Mouse (Mus musculus) embryonic facial prominence, embryonic 13.5 days (tissue): ENCODE results near the gene Fam24b. TPM values are rescaled to one million over a fixed set of nuclear protein-coding genes. Genes with fewer than 3 reads are reported as not detected.

Experiments
- ATAC-seq: fragments of 200-750 bp; cut with Nextera tagmentation; 2 replicates; pipeline ENCODE4 v1.8.0; 2017; ENCODE audit warnings: low read depth; ENCODE audit not compliant: insufficient number of reproducible peaks, insufficient read depth, low FRiP score, low TSS enrichment
- H3K27ac ChIP-seq: fragments of 300-500 bp; sonication (generic); 2 replicates; pipeline ENCODE4 v1.5.1; 2015; ENCODE audit warnings: moderate library complexity, mild to moderate bottlenecking, inconsistent platforms
- H3K27me3 ChIP-seq: fragments of 300-500 bp; sonication (generic); 2 replicates; pipeline ENCODE4 v1.6.1; 2015; ENCODE audit warnings: mild to moderate bottlenecking, inconsistent platforms
- H3K36me3 ChIP-seq: fragments of 300-500 bp; sonication (generic); 2 replicates; pipeline ENCODE4 v1.6.1; 2015; ENCODE audit warnings: mild to moderate bottlenecking, inconsistent platforms
- H3K4me1 ChIP-seq: fragments of 300-500 bp; sonication (generic); 2 replicates; pipeline ENCODE4 v1.6.1; 2015; ENCODE audit warnings: inconsistent platforms
- H3K4me2 ChIP-seq: fragments of 300-500 bp; sonication (generic); 2 replicates; pipeline ENCODE4 v1.6.1; 2015; ENCODE audit warnings: moderate library complexity, mild to moderate bottlenecking, inconsistent platforms
- H3K4me3 ChIP-seq: fragments of 300-500 bp; sonication (generic); 2 replicates; pipeline ENCODE4 v1.5.1; 2015; ENCODE audit warnings: mild to moderate bottlenecking, inconsistent platforms
- H3K9ac ChIP-seq: fragments of 300-500 bp; sonication (generic); 2 replicates; pipeline ENCODE4 v1.6.1; 2015; ENCODE audit warnings: mild to moderate bottlenecking, inconsistent platforms
- H3K9me3 ChIP-seq: fragments of 300-500 bp; sonication (generic); 2 replicates; pipeline ENCODE4 v1.6.1; 2016; ENCODE audit warnings: inconsistent platforms
- WGBS: fragments of 180-500 bp; shearing (Covaris S2); methylation state at CpG from one replicate; pipeline ENCODE4 v1.1.7; 2015; ENCODE audit warnings: mixed read lengths; 5-methylcytosine and 5-hydroxymethylcytosine counted together
- polyA plus RNA-seq: library from polyadenylated mRNA; unstranded; fragments of >200 nt; fragmentation: Nextera tagmentation; extraction: Ambion mirVana; gene quantifications from 2 replicates; pipeline ENCODE4 v1.2.1, GENCODE M21; 2015

Gene Fam24b
- polyA plus RNA-seq, 1 experiment from 2014 or later = not detected

DNA sequence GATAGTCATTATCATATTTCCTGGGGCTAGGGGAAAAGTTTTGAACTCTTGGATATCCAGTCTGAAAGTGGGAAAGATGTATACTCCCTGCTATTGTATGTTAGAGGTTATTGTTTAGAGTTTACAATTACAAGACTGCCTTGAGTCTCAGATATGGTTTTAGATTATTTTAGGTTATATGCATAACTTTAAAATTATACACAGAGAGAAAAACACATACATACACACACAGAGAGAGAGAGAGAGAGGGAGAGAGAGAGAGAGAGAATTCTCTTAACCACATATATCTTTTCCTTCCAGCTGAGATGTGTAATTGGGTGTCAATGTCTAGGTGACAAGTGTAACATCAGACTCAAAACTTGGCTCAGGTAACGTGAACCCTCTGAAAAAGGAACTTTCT, 4.2 kb upstream of the Fam24b start, which contains the start of gene Fam24a:
Gene Fam24a (plus strand): TSS at position 301 of the 400 bp plus-strand sequence.
- no peak for ATAC-seq
- WGBS = 50% methylated on average over 1 of the region's 1 CpGs
- Histone ChIP-seq H3K4me3 (no peak within 1 kb of the TSS), H3K27ac (no peak within 1 kb of the TSS), H3K9ac (no peak within 1 kb of the TSS), H3K9me3 (no peaks in the 10 kb centered on the region), H3K36me3 (no peaks in the 10 kb centered on the region), H3K4me2 (no peak within 1 kb of the TSS), H3K27me3 (no peaks in the 10 kb centered on the region), H3K4me1 (no peaks in the 10 kb centered on the region)

DNA sequence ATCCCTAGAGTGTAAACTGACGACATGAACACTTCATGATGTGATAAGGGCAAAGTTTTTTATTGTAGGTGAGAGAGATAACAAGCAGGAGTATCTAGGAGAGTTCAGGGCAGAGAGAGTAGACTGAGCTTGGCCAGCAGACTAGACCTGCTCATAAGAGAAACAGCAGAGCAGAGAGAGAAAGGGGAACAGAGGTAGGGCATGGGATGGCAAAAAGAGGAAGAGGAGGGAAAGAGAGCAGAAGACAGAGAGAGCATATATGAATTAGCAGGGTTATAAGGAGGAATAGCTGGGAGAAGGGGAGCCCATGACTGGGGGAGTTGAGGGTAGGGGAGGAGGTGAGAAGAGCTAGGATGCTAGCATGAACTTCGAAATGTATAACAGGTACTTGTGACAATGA, 2.4 kb upstream of the Fam24b start:
- Histone ChIP-seq H3K4me1 (no peaks in the 10 kb centered on the region), H3K9me3 (no peaks in the 10 kb centered on the region), H3K27me3 (no peaks in the 10 kb centered on the region), H3K4me2 (no peak overlapping the region), H3K36me3 (no peaks in the 10 kb centered on the region), H3K27ac (no peak overlapping the region), H3K9ac (no peak overlapping the region), H3K4me3 (no peak overlapping the region)
- no peak for ATAC-seq
- WGBS = 80% methylated on average over 2 of the region's 2 CpGs

GRCm38 (mm10) chr7:131327054-131327453, 2.3 kb downstream of the Fam24b start:
- Histone ChIP-seq H3K9ac (no peak overlapping the region), H3K4me3 (no peak overlapping the region), H3K27me3 (no peaks in the 10 kb centered on the region), H3K4me1 (no peaks in the 10 kb centered on the region), H3K27ac (no peak overlapping the region), H3K9me3 (no peaks in the 10 kb centered on the region), H3K36me3 (no peaks in the 10 kb centered on the region), H3K4me2 (no peak overlapping the region)
- WGBS = 86% methylated on average over 5 of the region's 5 CpGs
- no peak for ATAC-seq

- no peak within 1 kb of the TSS for H3K9ac ChIP-seq
- H3K4me1 ChIP-seq = no peaks in the 10 kb centered on the region
- H3K36me3 ChIP-seq = no peaks in the 10 kb centered on the region
- 68% methylated on average over 2 of the region's 2 CpGs for WGBS
- H3K4me2 ChIP-seq = no peak within 1 kb of the TSS
- ATAC-seq = no peak
- H3K4me3 ChIP-seq = no peak within 1 kb of the TSS
- H3K9me3 ChIP-seq = no peaks in the 10 kb centered on the region
- H3K27ac ChIP-seq = no peak within 1 kb of the TSS
- H3K27me3 ChIP-seq = no peaks in the 10 kb centered on the region
Measured at GRCm38 (mm10) chr7:131322192-131322591, 7.1 kb downstream of the Fam24b start, which contains the start of gene Cuzd1. Gene Cuzd1 (minus strand): TSS chr7:131322292.

- Histone ChIP-seq H3K4me1 (no peaks in the 10 kb centered on the region), H3K27me3 (no peaks in the 10 kb centered on the region), H3K4me2 (no peak overlapping the region), H3K9me3 (no peaks in the 10 kb centered on the region), H3K36me3 (no peaks in the 10 kb centered on the region), H3K27ac (no peak overlapping the region), H3K4me3 (no peak overlapping the region), H3K9ac (no peak overlapping the region)
- no peak for ATAC-seq
- WGBS = 54% methylated on average over 6 of the region's 7 CpGs
Measured at GRCm38 (mm10) chr7:131318340-131318739, 11.0 kb downstream of the Fam24b start.

DNA sequence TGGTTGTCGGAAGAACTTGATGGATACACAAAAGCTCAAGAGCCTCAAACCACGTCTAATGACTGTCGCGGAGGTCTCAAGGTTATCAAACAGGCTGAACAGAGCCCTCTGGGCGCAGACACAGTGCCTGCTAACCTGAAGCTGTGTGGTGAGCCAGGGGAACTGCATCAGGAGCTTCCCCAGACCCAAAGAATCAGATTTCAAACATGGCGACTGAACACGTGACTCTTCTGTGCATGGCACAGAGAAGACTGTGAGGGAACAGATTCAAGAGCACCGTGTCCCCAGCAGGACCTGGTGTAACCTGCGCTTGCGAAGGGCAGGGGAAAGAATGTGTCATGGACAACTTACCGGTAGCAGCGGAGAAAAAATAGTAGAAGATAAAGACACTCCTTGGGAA, 11.7 kb downstream of the Fam24b start:
- H3K4me1 ChIP-seq = no peaks in the 10 kb centered on the region
- H3K27me3 ChIP-seq = no peaks in the 10 kb centered on the region
- ATAC-seq = no peak
- no peak overlapping the region for H3K27ac ChIP-seq
- H3K4me2 ChIP-seq = no peak overlapping the region
- H3K9ac ChIP-seq = no peak overlapping the region
- no peak overlapping the region for H3K4me3 ChIP-seq
- 67% methylated on average over 12 of the region's 12 CpGs for WGBS
- no peaks in the 10 kb centered on the region for H3K36me3 ChIP-seq
- no peaks in the 10 kb centered on the region for H3K9me3 ChIP-seq

- Histone ChIP-seq H3K4me1 (0 out of 2 replicates have a peak, but pooled peaks cover 2% of the 10 kb centered on the region), H3K4me3 (no peak overlapping the region), H3K4me2 (no peak overlapping the region), H3K9me3 (no peaks in the 10 kb centered on the region), H3K27ac (no peak overlapping the region), H3K36me3 (no peaks in the 10 kb centered on the region), H3K27me3 (no peaks in the 10 kb centered on the region), H3K9ac (no peak overlapping the region)
- ATAC-seq = no peak
- 64% methylated on average over 7 of the region's 7 CpGs for WGBS
Measured at GRCm38 (mm10) chr7:131314493-131314892, 14.8 kb downstream of the Fam24b start.

DNA sequence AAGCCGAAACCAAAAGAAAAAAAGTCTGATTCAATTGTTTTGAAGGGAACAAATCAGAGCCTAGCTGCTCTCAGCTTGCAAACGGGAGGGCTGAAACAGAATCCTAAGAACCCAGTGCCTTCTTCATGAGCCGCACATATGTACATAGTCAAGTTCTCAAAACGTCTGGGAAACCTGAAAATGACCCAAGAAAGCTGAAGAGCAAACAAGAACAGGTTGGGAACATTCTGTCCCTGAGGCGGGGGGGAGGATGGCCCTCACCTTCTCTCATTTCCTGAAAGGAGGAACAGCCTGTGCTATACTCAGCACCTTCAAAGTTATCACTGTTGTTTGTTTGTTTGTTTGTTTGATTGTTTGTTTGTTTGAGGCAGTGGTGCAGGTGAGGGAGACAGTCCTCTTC, 22.6 kb downstream of the Fam24b start:
- no peaks in the 10 kb centered on the region for H3K27me3 ChIP-seq
- H3K4me1 ChIP-seq = no peaks in the 10 kb centered on the region
- H3K4me3 ChIP-seq = no peak overlapping the region
- H3K9me3 ChIP-seq = no peaks in the 10 kb centered on the region
- no peak for ATAC-seq
- H3K4me2 ChIP-seq = no peak overlapping the region
- H3K27ac ChIP-seq = no peak overlapping the region
- H3K36me3 ChIP-seq = no peaks in the 10 kb centered on the region
- no peak overlapping the region for H3K9ac ChIP-seq
- 74% methylated on average over 5 of the region's 5 CpGs for WGBS

DNA sequence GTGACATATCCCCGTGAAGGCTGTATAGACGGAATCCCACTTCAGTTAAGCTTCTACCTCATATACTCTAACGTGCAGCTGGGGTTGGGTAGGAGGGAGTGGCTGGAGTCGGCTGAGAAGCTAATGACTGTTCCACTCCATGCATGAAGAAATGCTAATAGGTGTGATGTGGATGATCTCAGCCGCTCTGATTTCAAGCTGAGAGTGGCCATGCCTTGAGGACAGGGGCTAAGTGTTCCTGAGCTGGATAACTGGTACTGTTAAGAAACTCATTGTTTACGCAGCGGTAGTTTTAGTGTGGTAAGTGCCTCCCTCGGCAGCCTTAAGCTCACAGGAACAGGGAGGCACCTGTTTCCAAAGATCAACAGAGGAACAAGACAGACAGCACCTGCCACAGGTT, 26.0 kb downstream of the Fam24b start:
- ATAC-seq = no peak
- H3K27ac ChIP-seq = no peak overlapping the region
- no peak overlapping the region for H3K9ac ChIP-seq
- no peaks in the 10 kb centered on the region for H3K9me3 ChIP-seq
- no peaks in the 10 kb centered on the region for H3K36me3 ChIP-seq
- H3K4me2 ChIP-seq = no peak overlapping the region
- H3K4me1 ChIP-seq = no peaks in the 10 kb centered on the region
- no peaks in the 10 kb centered on the region for H3K27me3 ChIP-seq
- no peak overlapping the region for H3K4me3 ChIP-seq
- WGBS = 74% methylated on average over 8 of the region's 8 CpGs

DNA sequence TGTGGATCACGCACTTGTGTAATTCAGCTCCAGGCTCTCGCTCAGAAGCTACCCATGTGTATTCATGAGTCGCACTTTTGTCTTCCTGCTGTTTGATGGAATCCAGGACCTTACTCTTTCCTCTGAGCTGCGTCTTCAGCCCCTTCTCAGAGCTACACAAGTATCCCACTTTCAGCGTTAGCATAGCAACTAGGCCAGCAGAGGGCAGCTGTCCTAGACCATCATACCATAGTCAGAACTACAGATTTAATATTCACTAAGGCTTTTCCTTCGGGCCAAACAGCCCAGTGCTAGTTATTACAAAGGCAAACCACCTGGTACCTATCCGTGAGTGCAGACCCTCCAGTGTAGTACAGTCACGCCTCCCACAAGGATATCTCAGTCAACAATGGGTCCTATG, 32.2 kb downstream of the Fam24b start:
- Histone ChIP-seq H3K27ac (no peak overlapping the region), H3K4me2 (no peak overlapping the region), H3K4me1 (no peaks in the 10 kb centered on the region), H3K4me3 (no peak overlapping the region), H3K36me3 (no peaks in the 10 kb centered on the region), H3K9ac (no peak overlapping the region), H3K9me3 (no peaks in the 10 kb centered on the region), H3K27me3 (no peaks in the 10 kb centered on the region)
- WGBS = 73% methylated on average over 8 of the region's 8 CpGs
- no peak for ATAC-seq

Other genes with a start within 250 kb of the Fam24b start
- not detected in 2 replicates for gene 4933402N03Rik, start 183.2 kb downstream of the Fam24b start, polyA plus RNA-seq
- gene 5430419D17Rik, start 155.1 kb downstream of the Fam24b start, polyA plus RNA-seq = not detected in 2 replicates
- not detected in 2 replicates for gene Cuzd1, start 7.2 kb downstream of the Fam24b start, polyA plus RNA-seq
- not detected in 2 replicates for gene Fam24a, start 4.3 kb upstream of the Fam24b start, polyA plus RNA-seq
- 21.7 and 22.5 TPM in 2 replicates for gene 2310057M21Rik, start 33.2 kb upstream of the Fam24b start, polyA plus RNA-seq
- gene Pstk, start 41.6 kb upstream of the Fam24b start, polyA plus RNA-seq = 79.8 and 89.1 TPM in 2 replicates
- 14.3 and 15.6 TPM in 2 replicates for gene Ikzf5, start 81.0 kb upstream of the Fam24b start, polyA plus RNA-seq
- gene Acadsb, start 81.1 kb upstream of the Fam24b start, polyA plus RNA-seq = 105 and 141 TPM in 2 replicates
- gene Hmx3, start 213.4 kb upstream of the Fam24b start, polyA plus RNA-seq = not detected in 2 replicates
- gene Hmx2, start 219.3 kb upstream of the Fam24b start, polyA plus RNA-seq = 0.08 TPM in 1 of 2 replicates, not detected in the other
- 232 and 237 TPM in 2 replicates for gene Bub3, start 230.7 kb upstream of the Fam24b start, polyA plus RNA-seq